Mouse (Mus musculus) neural tube, embryonic 15.5 days (tissue): ENCODE data around the gene Srl. TPM values are rescaled to one million over a fixed set of nuclear protein-coding genes. Genes with fewer than 3 reads are reported as not detected.

Experiments used
- ATAC-seq: fragments of 200-750 bp; cut with Nextera tagmentation; 2 replicates; pipeline ENCODE4 v1.8.0; 2017; ENCODE audit warnings: mild to moderate bottlenecking, moderate TSS enrichment, moderate library complexity; ENCODE audit not compliant: low FRiP score
- H3K27ac ChIP-seq: fragments of 300-500 bp; sonication (generic); replicated peaks from 2 replicates; pipeline ENCODE4 v1.5.1; 2015; ENCODE audit warnings: mild to moderate bottlenecking, inconsistent platforms
- H3K27me3 ChIP-seq: fragments of 300-500 bp; sonication (generic); replicated peaks from 2 replicates; pipeline ENCODE4 v1.6.1; 2015; ENCODE audit warnings: inconsistent platforms
- H3K36me3 ChIP-seq: fragments of 300-500 bp; sonication (generic); 2 replicates; pipeline ENCODE4 v1.6.1; 2015; ENCODE audit warnings: inconsistent platforms
- H3K4me1 ChIP-seq: fragments of 300-500 bp; sonication (generic); 2 replicates; pipeline ENCODE4 v1.6.1; 2015; ENCODE audit warnings: inconsistent platforms
- H3K4me2 ChIP-seq: fragments of 300-500 bp; sonication (generic); 2 replicates; pipeline ENCODE4 v1.6.1; 2015; ENCODE audit warnings: inconsistent platforms, mild to moderate bottlenecking, moderate library complexity
- H3K4me3 ChIP-seq: fragments of 300-500 bp; sonication (generic); replicated peaks from 2 replicates; pipeline ENCODE4 v1.5.1; 2015; ENCODE audit warnings: mild to moderate bottlenecking, inconsistent platforms
- H3K9ac ChIP-seq: fragments of 300-500 bp; sonication (generic); replicated peaks from 2 replicates; pipeline ENCODE4 v1.6.1; 2015; ENCODE audit warnings: mild to moderate bottlenecking, inconsistent platforms
- H3K9me3 ChIP-seq: fragments of 300-500 bp; sonication (generic); replicated peaks from 2 replicates; pipeline ENCODE4 v1.6.1; 2016; ENCODE audit warnings: inconsistent platforms
- WGBS: fragments of 180-500 bp; shearing (Covaris S2); methylation state at CpG from one replicate; pipeline ENCODE4 v1.1.7; 2015; ENCODE audit warnings: mixed read lengths; 5-methylcytosine and 5-hydroxymethylcytosine counted together
- polyA plus RNA-seq: library from polyadenylated mRNA; unstranded; fragments of >200 nt; fragmentation: Nextera tagmentation; extraction: Ambion mirVana; gene quantifications from 2 replicates; pipeline ENCODE4 v1.2.1, GENCODE M21; 2015

Srl gene
- polyA plus RNA-seq, 1 experiment from 2014 or later = 26.3 TPM

DNA sequence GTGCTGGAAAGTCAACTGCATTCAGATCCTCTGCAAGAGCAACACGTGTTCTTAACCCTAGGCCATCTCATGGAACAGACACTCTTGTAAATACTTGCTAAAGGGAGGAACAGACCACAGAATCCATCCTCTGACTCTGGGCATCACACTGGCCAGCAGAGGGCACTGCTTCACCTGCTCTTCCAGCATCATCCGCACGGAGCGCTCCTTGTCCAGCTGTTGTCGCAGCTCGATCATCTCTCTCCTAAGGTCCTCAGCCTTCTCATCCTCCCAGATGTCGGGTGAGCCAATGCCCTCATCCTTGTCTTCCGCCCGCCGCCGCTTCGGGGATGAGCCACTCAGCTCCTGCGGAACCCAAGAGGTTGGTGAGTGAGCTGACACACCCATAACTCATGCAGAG, 9.4 kb upstream of the Srl start:
- no peaks in the 10 kb centered on the region for H3K27me3 ChIP-seq
- H3K9me3 ChIP-seq = no peaks in the 10 kb centered on the region
- H3K4me3 ChIP-seq = no peak overlapping the region
- peaks cover 10% of the 10 kb centered on the region for H3K4me1 ChIP-seq
- H3K9ac ChIP-seq = no peak overlapping the region
- no peak overlapping the region for H3K4me2 ChIP-seq
- peak; percentile 59; the same call in 1 of the 2 replicates for ATAC-seq
- no peak overlapping the region for H3K27ac ChIP-seq
- peaks cover 31% of the 10 kb centered on the region for H3K36me3 ChIP-seq
- 39% methylated on average over 13 of the region's 13 CpGs for WGBS

DNA sequence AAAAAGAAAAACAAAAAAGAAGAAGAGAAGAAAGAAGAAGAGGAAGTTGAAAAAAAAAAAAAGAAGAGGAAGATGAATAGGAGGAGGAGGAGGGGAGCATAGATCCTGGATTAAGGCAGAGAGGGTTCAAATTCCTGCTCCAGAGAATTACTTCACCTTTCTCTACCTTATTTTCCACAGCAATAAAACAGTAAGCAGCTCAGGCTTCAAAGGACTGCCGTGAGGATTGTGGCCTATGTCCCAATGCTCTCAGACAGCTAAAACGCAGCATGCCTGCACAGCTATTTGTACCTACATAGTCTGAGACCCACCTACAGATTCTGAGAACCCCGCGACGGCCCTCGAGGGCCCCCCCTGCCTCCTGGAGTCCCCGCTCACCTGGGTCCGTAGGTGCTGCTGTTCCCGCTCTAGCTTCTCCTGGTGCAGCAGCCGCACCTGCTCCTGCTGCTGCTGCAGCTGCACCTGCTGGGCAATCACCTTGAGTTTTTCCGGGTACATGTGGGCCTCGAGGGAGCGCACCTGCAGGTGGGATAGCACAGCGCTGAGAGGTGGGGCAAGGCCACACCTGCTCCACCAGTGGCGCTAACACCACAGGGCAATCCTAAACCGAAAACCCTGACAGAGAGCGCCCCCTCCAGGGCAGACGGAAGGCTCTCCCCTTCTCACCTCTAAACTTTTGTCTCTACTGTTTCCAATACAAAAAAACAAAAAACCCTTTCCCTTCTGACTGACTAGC, 7.5 kb upstream of the Srl start:
- Histone ChIP-seq H3K36me3 (peaks cover 44% of the 10 kb centered on the region), H3K4me3 (no peak overlapping the region), H3K27me3 (no peaks in the 10 kb centered on the region), H3K4me2 (no peak overlapping the region), H3K9me3 (no peaks in the 10 kb centered on the region), H3K9ac (no peak overlapping the region), H3K4me1 (peaks cover 10% of the 10 kb centered on the region), H3K27ac (no peak overlapping the region)
- WGBS = 89% methylated on average over 18 of the region's 18 CpGs
- ATAC-seq = no peak

DNA sequence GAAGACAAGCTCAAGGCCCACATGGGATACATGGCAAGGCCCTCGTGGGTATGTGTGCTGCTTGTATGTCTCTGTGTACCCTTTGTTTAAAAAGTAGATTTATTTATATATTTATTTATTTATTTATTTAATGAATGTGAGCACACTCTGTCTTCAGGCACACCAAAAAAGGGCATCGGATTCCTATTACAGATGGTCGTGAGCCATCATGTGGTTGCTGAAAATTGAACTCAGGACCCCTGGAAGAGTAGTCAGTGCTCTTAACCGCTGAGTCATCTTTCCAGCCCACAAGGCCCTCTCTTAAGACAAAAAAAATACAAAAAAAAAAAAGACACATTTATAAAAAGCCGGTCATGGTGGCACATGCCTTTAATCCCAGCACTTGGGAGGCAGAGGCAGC, 6.0 kb upstream of the Srl start:
- ATAC-seq = no peak

GRCm38 (mm10) chr16:4546838-4547237, 5.2 kb upstream of the Srl start:
- Histone ChIP-seq H3K9ac (no peak overlapping the region), H3K27ac (no peak overlapping the region), H3K27me3 (no peaks in the 10 kb centered on the region), H3K4me1 (peaks cover 15% of the 10 kb centered on the region), H3K4me2 (no peak overlapping the region), H3K9me3 (no peaks in the 10 kb centered on the region), H3K4me3 (no peak overlapping the region), H3K36me3 (peaks cover 43% of the 10 kb centered on the region)
- WGBS = 96% methylated on average over 8 of the region's 8 CpGs
- ATAC-seq = no peak

More for the DNA sequence above, 6.0 kb upstream of the Srl start:
- no peaks in the 10 kb centered on the region for H3K9me3 ChIP-seq
- no peak overlapping the region for H3K4me3 ChIP-seq
- 92% methylated on average over 5 of the region's 5 CpGs for WGBS
- no peaks in the 10 kb centered on the region for H3K27me3 ChIP-seq
- H3K4me2 ChIP-seq = no peak overlapping the region
- no peak overlapping the region for H3K9ac ChIP-seq
- peaks cover 44% of the 10 kb centered on the region for H3K36me3 ChIP-seq
- no peak overlapping the region for H3K27ac ChIP-seq
- H3K4me1 ChIP-seq = peaks cover 8% of the 10 kb centered on the region

- Histone ChIP-seq H3K27ac (no peak overlapping the region), H3K9me3 (no peaks in the 10 kb centered on the region), H3K4me2 (no peak overlapping the region), H3K9ac (no peak overlapping the region), H3K4me1 (peaks cover 17% of the 10 kb centered on the region), H3K27me3 (no peaks in the 10 kb centered on the region), H3K4me3 (no peak overlapping the region), H3K36me3 (peaks cover 37% of the 10 kb centered on the region)
- WGBS = 79% methylated on average over 9 of the region's 9 CpGs
- no peak for ATAC-seq
Observed at GRCm38 (mm10) chr16:4544845-4545244, 3.2 kb upstream of the Srl start.

DNA sequence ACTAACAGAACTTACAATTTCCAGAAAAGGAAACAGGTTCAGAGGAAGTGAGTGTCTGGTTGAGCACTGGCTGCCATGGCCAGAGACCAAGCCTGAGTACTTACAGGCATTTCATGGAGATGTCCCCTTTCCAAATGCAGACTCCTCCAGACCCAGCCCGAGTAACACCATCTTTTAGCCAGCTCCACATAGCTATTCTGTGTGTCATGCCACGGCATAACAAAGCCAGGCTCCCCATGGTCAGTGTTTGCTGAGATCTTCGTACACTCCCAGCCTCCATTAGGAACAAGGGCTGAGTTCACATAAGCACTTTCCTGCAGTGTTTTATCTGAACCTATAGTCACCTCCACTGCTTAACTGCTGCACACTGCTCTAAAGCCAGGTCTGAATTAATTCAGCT, 1.6 kb upstream of the Srl start:
- no peak overlapping the region for H3K27ac ChIP-seq
- H3K36me3 ChIP-seq = peaks cover 24% of the 10 kb centered on the region
- no peak overlapping the region for H3K4me3 ChIP-seq
- H3K4me1 ChIP-seq = peaks cover 22% of the 10 kb centered on the region
- no peaks in the 10 kb centered on the region for H3K9me3 ChIP-seq
- H3K27me3 ChIP-seq = no peaks in the 10 kb centered on the region
- H3K4me2 ChIP-seq = no peak overlapping the region
- no peak for ATAC-seq
- no peak overlapping the region for H3K9ac ChIP-seq
- WGBS = 80% methylated on average over 3 of the region's 3 CpGs

GRCm38 (mm10) chr16:4542236-4542774, 689 bp upstream of the Srl start:
- Histone ChIP-seq H3K36me3 (peaks cover 22% of the 10 kb centered on the region), H3K27ac (peak overlapping the region; percentile 60), H3K4me3 (peak overlapping the region; percentile 51), H3K4me2 (peak overlapping the region; percentile 55), H3K4me1 (peaks cover 22% of the 10 kb centered on the region), H3K9ac (peak overlapping the region; percentile 28; the same call in 1 of the 2 replicates), H3K9me3 (no peaks in the 10 kb centered on the region), H3K27me3 (no peaks in the 10 kb centered on the region)
- 49% methylated on average over 7 of the region's 7 CpGs for WGBS
- peak; percentile 24; the same call in 1 of the 2 replicates for ATAC-seq

DNA sequence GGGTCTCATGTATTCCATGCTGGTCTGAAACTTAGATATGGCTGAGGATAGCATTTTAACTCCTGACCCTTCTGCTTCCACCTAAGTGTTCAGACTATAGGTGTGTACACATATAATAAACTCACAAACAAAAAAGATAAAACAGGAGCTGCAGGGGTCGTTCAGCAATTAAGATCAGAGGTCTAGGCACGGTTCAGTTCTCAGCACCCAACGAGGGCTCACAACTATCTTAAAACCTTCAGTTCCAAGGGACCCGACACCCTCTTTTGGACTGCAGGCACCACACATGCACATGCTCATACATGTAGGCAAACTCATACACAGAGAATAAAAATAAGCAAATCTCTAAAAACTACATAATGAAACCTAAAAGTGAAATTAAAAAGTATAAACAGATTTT, 583 bp downstream of the Srl start:
- WGBS = 60% methylated on average over 4 of the region's 4 CpGs
- no peaks in the 10 kb centered on the region for H3K9me3 ChIP-seq
- no peak for ATAC-seq
- peaks cover 12% of the 10 kb centered on the region for H3K36me3 ChIP-seq
- peak overlapping the region; percentile 51 for H3K4me3 ChIP-seq
- 0 out of 2 replicates have a peak overlapping the region, but pooled peaks have one; percentile 41 for H3K9ac ChIP-seq
- peaks cover 22% of the 10 kb centered on the region for H3K4me1 ChIP-seq
- H3K27me3 ChIP-seq = no peaks in the 10 kb centered on the region
- peak overlapping the region; percentile 55 for H3K4me2 ChIP-seq
- no peak overlapping the region for H3K27ac ChIP-seq

GRCm38 (mm10) chr16:4540064-4540775, 1.4 kb downstream of the Srl start:
- no peak for ATAC-seq
- Histone ChIP-seq H3K4me1 (peaks cover 22% of the 10 kb centered on the region), H3K27me3 (no peaks in the 10 kb centered on the region), H3K9me3 (no peaks in the 10 kb centered on the region), H3K4me2 (no peak overlapping the region), H3K36me3 (peaks cover 4% of the 10 kb centered on the region), H3K9ac (no peak overlapping the region), H3K27ac (no peak overlapping the region), H3K4me3 (no peak overlapping the region)
- 54% methylated on average over 12 of the region's 12 CpGs for WGBS

DNA sequence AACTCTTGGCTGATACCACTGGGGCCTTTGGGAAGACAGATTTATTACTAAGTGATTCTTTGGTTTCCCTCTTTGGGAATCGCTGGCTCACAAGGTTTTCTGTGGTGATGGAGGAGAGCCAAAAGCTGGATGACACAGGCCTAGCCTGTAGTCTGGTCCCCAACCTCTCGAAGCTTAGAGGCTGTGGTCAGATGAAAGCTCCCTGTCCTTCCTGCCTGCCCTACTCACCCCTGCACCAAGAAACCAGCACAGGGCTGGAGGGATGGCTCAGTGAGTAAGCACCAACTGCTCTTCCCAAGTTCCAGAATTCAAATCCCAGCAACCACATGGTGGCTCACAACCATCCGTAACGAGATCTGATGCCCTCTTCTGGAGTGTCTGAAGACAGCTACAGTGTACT, 2.1 kb downstream of the Srl start:
- no peaks in the 10 kb centered on the region for H3K36me3 ChIP-seq
- WGBS = 49% methylated on average over 4 of the region's 4 CpGs
- H3K27me3 ChIP-seq = no peaks in the 10 kb centered on the region
- no peaks in the 10 kb centered on the region for H3K9me3 ChIP-seq
- no peak overlapping the region for H3K4me2 ChIP-seq
- H3K4me1 ChIP-seq = peaks cover 22% of the 10 kb centered on the region
- no peak overlapping the region for H3K27ac ChIP-seq
- no peak for ATAC-seq
- no peak overlapping the region for H3K4me3 ChIP-seq
- H3K9ac ChIP-seq = no peak overlapping the region

DNA sequence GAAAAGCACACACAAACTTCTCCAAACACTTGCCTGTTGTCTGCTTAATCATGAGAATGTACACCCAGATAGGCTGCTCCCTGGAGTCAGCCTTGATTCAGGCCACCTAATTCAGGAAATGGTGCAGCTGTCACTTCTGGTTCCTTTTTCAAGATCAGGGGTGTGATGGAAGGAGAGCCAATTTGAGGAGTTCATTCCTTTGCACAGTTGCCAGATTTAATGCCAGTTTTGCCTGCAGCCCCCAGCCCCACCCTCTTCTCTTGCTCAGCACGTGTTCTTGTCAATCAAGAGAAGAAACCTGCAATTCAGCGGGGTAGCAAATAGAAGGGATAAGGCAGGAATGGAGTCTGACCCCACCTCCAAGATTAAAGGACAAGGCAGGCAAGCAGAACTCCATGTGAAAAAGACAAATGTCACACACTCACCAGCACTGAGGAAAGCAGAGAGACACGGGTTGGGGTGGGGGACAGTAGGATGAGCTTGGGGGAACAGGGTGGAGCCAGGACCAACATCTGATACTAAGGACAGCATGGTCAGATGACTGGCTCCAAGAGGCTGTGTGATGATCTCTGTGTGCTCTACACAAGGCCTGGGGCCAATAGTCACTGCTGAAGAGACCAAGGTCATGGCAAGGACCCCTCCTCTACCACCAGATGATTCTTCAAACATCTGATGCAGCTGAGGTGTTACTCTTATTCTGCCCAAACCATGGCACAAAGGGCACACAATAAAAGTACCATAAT, 3.8 kb downstream of the Srl start:
- Histone ChIP-seq H3K4me3 (no peak overlapping the region), H3K9ac (no peak overlapping the region), H3K9me3 (no peaks in the 10 kb centered on the region), H3K36me3 (no peaks in the 10 kb centered on the region), H3K4me1 (peaks cover 21% of the 10 kb centered on the region), H3K27ac (no peak overlapping the region), H3K27me3 (no peaks in the 10 kb centered on the region), H3K4me2 (no peak overlapping the region)
- no peak for ATAC-seq
- WGBS = 75% methylated on average over 3 of the region's 3 CpGs
